34 mouse cellular contexts compared by ENCODE assay signal in the genomic region with DNA sequence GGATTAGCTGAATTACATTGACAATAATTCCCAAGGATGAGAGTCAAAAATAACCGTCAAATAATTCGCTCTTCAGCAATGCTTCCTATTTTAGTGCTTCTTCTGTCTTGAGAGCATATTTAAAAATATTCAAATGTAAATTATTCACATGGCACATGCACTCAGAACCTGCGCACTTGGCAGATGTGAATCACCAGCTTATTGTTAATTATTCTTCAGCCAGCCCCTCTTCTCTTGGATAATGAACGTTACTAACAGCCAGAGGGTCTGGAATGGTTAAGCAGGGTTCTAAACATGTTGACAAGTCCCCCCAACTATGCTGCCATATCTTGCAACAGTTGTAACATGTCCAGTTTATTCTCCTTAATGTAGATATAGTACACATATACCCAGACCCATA. TPM values are rescaled to one million over a fixed set of nuclear protein-coding genes. Genes with fewer than 3 reads are reported as not detected.
DNase-seq lines count a peak whose midpoint lies in the region; ATAC-seq and TF ChIP-seq lines count a peak whose summit lies in the region.
"Had no signal": no experiment of that assay in that cellular context is flagged by ENCODE, and none has a peak within 500 bp of the region (broad histone marks: within the 10 kb centered on the region; RNA-seq: fewer than 3 reads in every experiment).

No protein-coding gene starts in this region.

- ATAC-seq in forebrain, postnatal 0 days: peak; percentile 73
- no peak for ATAC-seq in forebrain, embryonic 11.5 days (replicated peaks; ENCODE audit: low FRiP score)
- no peak for ATAC-seq in erythroid progenitor cell, adult 5-6 weeks (replicated peaks; ENCODE audit: low FRiP score, poor library complexity, severe bottlenecking)
- ATAC-seq: forebrain, embryonic 15.5 days; hindbrain, postnatal 0 days; inflammation-experienced regulatory T-cells, adult 6 months; intestine, embryonic 16.5 days; Patski had no signal

- H3K27me3 ChIP-seq in forebrain, postnatal 0 days (ENCODE audit: insufficient read depth, low read length): no peaks in the 10 kb centered on the region
- H3K27me3 ChIP-seq in forebrain, embryonic 11.5 days (ENCODE audit: control insufficient read depth, insufficient read depth, low read length): no peaks in the 10 kb centered on the region
- H3K27me3 ChIP-seq: CH12.LX; embryonic facial prominence, embryonic 13.5 days; forebrain, embryonic 15.5 days; heart, embryonic 12.5 days; heart, embryonic 15.5 days had no signal

- no peaks in the 10 kb centered on the region for H3K36me3 ChIP-seq in forebrain, postnatal 0 days (ENCODE audit: insufficient read depth)
- no peaks in the 10 kb centered on the region for H3K36me3 ChIP-seq in forebrain, embryonic 11.5 days (ENCODE audit: control insufficient read depth, insufficient read depth, low read length)
- H3K36me3 ChIP-seq: embryonic facial prominence, embryonic 10.5 days; embryonic facial prominence, embryonic 13.5 days; forebrain, embryonic 10.5 days; forebrain, embryonic 15.5 days; G1E; heart, embryonic 12.5 days; heart, embryonic 15.5 days had no signal

- no peak overlapping the region for H3K4me2 ChIP-seq in forebrain, postnatal 0 days (ENCODE audit: low read depth)
- no peak overlapping the region for H3K4me2 ChIP-seq in forebrain, embryonic 11.5 days (ENCODE audit: low read depth, low read length, severe bottlenecking)
- H3K4me2 ChIP-seq: embryonic facial prominence, embryonic 13.5 days; forebrain, embryonic 15.5 days; heart, embryonic 12.5 days; heart, embryonic 15.5 days; hindbrain, embryonic 14.5 days had no signal

- no peak overlapping the region for H3K9ac ChIP-seq in forebrain, postnatal 0 days
- no peak overlapping the region for H3K9ac ChIP-seq in forebrain, embryonic 11.5 days (ENCODE audit: low read length)
- H3K9ac ChIP-seq: embryonic facial prominence, embryonic 13.5 days; forebrain, embryonic 15.5 days; heart, embryonic 12.5 days; heart, embryonic 15.5 days; hindbrain, embryonic 14.5 days had no signal

- no peak for DNase-seq in forebrain, postnatal 0 days
- no peak for DNase-seq in forebrain, embryonic 11.5 days (ENCODE audit: low spot score)
- DNase-seq in left cerebral cortex, adult 2 months (ENCODE audit: extremely low spot score in 1 of 2, low spot score in 2 of 2): no peak
- no peak for DNase-seq in left cerebral cortex, postnatal 36 days (ENCODE audit: low spot score in 2 of 2)
- peak; percentile 60 for DNase-seq in brain, adult 2 months (ENCODE audit: low read depth, low spot score)
- DNase-seq: adrenal gland, postnatal 10 days; adrenal gland, postnatal 36 days; B cell, adult 2 months; cerebellum, adult 11 months; cerebellum, adult 2 months; cerebellum, adult 9-11 months; cerebellum, postnatal 25 days; embryo, embryonic 11 days; gastrocnemius, adult 2 months; gastrocnemius, postnatal 14 days; heart, adult 18-20 months; heart, postnatal 10 days; heart, postnatal 4 days had no signal

- 52% methylated on average over 4 of the region's 4 CpGs for WGBS in forebrain, postnatal 0 days
- WGBS in forebrain, embryonic 11.5 days: 90% methylated on average over 4 of the region's 4 CpGs

- peak overlapping the region; percentile 29; the same call in 1 of the 2 replicates for H3K27ac ChIP-seq in forebrain, postnatal 0 days (ENCODE audit: low read depth, low read length)
- H3K27ac ChIP-seq in forebrain, embryonic 11.5 days (ENCODE audit: low read depth, low read length): no peak overlapping the region
- H3K27ac ChIP-seq in left cerebral cortex, adult 2 months: peak overlapping the region; percentile 8; the same call in 1 of the 2 replicates
- H3K27ac ChIP-seq: embryonic facial prominence, embryonic 10.5 days; embryonic facial prominence, embryonic 13.5 days; forebrain, embryonic 10.5 days; forebrain, embryonic 15.5 days; gastrocnemius, adult 2 months; heart, embryonic 15.5 days; hindbrain, embryonic 14.5 days; hindbrain, postnatal 0 days had no signal

- intact Hi-C loops in left cerebral cortex, adult 2 months (cut with DNase I): no loop called here
- intact Hi-C loops in left cerebral cortex, postnatal 36 days (cut with DNase I): no loop called here

- H3K4me1 ChIP-seq in forebrain, postnatal 0 days (ENCODE audit: insufficient read depth): no peaks in the 10 kb centered on the region
- no peaks in the 10 kb centered on the region for H3K4me1 ChIP-seq in forebrain, embryonic 11.5 days (replicated peaks; ENCODE audit: control insufficient read depth, insufficient read depth, low read length)
- H3K4me1 ChIP-seq: embryonic facial prominence, embryonic 13.5 days; forebrain, embryonic 15.5 days; heart, embryonic 12.5 days; heart, embryonic 15.5 days had no signal

- H3K4me3 ChIP-seq in forebrain, postnatal 0 days (ENCODE audit: low read depth, low read length): no peak overlapping the region
- H3K4me3 ChIP-seq in forebrain, embryonic 11.5 days (ENCODE audit: low read depth, low read length): no peak overlapping the region
- no peak overlapping the region for H3K4me3 ChIP-seq in left cerebral cortex, adult 2 months
- H3K4me3 ChIP-seq: embryonic facial prominence, embryonic 10.5 days; embryonic facial prominence, embryonic 13.5 days; erythroblast, embryonic 14.5 days; forebrain, embryonic 10.5 days; forebrain, embryonic 15.5 days; gastrocnemius, adult 2 months; heart, embryonic 12.5 days; heart, embryonic 15.5 days had no signal

- H3K9me3 ChIP-seq in forebrain, postnatal 0 days (ENCODE audit: low read length): no peaks in the 10 kb centered on the region
- H3K9me3 ChIP-seq in forebrain, embryonic 11.5 days (ENCODE audit: control insufficient read depth, low read length): no peaks in the 10 kb centered on the region
- H3K9me3 ChIP-seq: embryonic facial prominence, embryonic 10.5 days; embryonic facial prominence, embryonic 13.5 days; forebrain, embryonic 10.5 days; forebrain, embryonic 15.5 days; G1E; heart, embryonic 12.5 days; heart, embryonic 15.5 days had no signal

- TF ChIP-seq CTCF in forebrain, postnatal 0 days (IDR thresholded peaks at IDR 0.05; ENCODE audit: low read depth): no peak
- no peak for TF ChIP-seq CTCF in left cerebral cortex, adult 2 months (IDR thresholded peaks at IDR 0.05)

RNA-seq across cellular contexts. Expression of a gene that starts 11.9 kb away (rescaled TPM):
- total RNA-seq in forebrain, postnatal 0 days (2014; rRNA removed): 19.2 and 20.3 TPM in 2 replicates
- 19.3 and 25.7 TPM in 2 replicates for polyA plus RNA-seq in forebrain, postnatal 0 days (2015; fragmentation: Nextera tagmentation; extraction: Ambion mirVana)
- polyA plus RNA-seq in forebrain, embryonic 11.5 days (2014; fragmentation: Nextera tagmentation; extraction: Ambion mirVana): 0.69 and 1.2 TPM in 2 replicates
- 100 to 1,000 TPM; 133 to 144 TPM for total RNA-seq in left cerebral cortex, adult 2 months (2021)
- total RNA-seq in left cerebral cortex, postnatal 36 days (2021): 100 to 1,000 TPM; 135 to 144 TPM
- not detected in 2 replicates for total RNA-seq in erythroid progenitor cell, adult 5-6 weeks (2015; ENCODE audit: low replicate concordance)
- total RNA-seq in erythroid progenitor cell, adult 5-6 weeks (2017; ENCODE audit: low replicate concordance): not detected in 2 replicates
- total RNA-seq: common myeloid progenitor, adult 5-6 weeks had no signal
- polyA plus RNA-seq: erythroblast, embryonic 14.5 days; G1E; heart, embryonic 12.5 days had no signal

RNA-seq across cellular contexts. Expression of a gene that starts 52.3 kb away (rescaled TPM):
- total RNA-seq in forebrain, postnatal 0 days (2014; rRNA removed): 10.6 and 13.0 TPM in 2 replicates
- 32.6 and 36.1 TPM in 2 replicates for polyA plus RNA-seq in forebrain, postnatal 0 days (2015; fragmentation: Nextera tagmentation; extraction: Ambion mirVana)
- polyA plus RNA-seq in forebrain, embryonic 11.5 days (2014; fragmentation: Nextera tagmentation; extraction: Ambion mirVana): 47.2 and 50.3 TPM in 2 replicates
- total RNA-seq in left cerebral cortex, adult 2 months (2021): 10 to 100 TPM; 14.4 to 16.3 TPM
- total RNA-seq in left cerebral cortex, postnatal 36 days (2021): 10 to 100 TPM; 12.6 to 16.0 TPM
- total RNA-seq in erythroid progenitor cell, adult 5-6 weeks (2015; ENCODE audit: low replicate concordance): 1.8 and 2.1 TPM in 2 replicates
- 6.1 and 9.5 TPM in 2 replicates for total RNA-seq in erythroid progenitor cell, adult 5-6 weeks (2017; ENCODE audit: low replicate concordance)

Comparison
In these comparisons a context has a peak if more than half of its experiments do, and no peak if none do; other contexts are left out.
1. RNA of a gene that starts 11.9 kb away (total RNA-seq): 133 to 144 TPM in left cerebral cortex, adult 2 months, 135 to 144 TPM in left cerebral cortex, postnatal 36 days and 19.2 to 20.3 TPM in forebrain, postnatal 0 days; not detected in erythroid progenitor cell, adult 5-6 weeks; every median in the first group is over 10 times any median in the second.